8 mouse cellular contexts compared by ENCODE assay signal in the genomic region with DNA sequence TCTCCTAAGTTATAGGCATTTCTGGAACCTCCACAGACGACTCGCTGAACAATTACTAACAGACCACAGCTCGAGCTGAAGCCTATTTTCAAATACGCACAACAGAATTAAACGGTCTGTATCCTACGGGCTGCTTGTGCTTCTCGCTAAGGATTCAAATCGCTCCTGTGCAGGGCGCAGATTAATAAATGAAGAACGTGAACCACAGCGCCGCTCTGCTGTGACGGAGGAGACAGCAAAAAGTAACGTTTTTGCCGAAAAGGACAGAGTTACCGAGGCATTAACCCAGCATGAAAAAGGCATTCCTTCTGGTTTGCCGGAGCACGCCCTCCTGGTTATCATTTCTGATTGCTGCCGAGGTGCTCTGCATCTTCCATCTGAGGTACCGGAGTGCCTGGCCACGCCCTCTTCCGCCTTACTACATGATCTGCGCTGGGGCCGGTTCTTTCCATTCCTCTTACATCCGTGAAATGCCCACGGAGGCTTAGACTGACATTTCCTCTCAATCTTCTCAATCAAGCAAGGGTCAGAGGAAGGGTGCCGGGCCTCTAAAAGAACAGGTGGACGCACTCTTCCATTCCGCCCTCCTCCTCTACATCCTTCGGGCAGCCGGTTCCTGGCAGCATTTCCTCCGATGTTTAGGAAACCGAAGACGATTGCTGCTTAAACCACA.
A peak's percentile ranks its signal among the peaks of the same experiment; 100 is the strongest.
DNase-seq lines count a peak whose midpoint lies in the region; ATAC-seq lines count a peak whose summit lies in the region.

No protein-coding gene starts in this region.

- peak overlapping the region; percentile 33 for H3K4me3 ChIP-seq in lung, embryonic 15.5 days
- H3K4me3 ChIP-seq in embryonic facial prominence, embryonic 13.5 days, result peak overlapping the region; percentile 40
- peak overlapping the region; percentile 29 for H3K4me3 ChIP-seq in intestine, embryonic 14.5 days (ENCODE audit: low read depth, low read length)
- peak overlapping the region; percentile 31 for H3K4me3 ChIP-seq in neural tube, embryonic 14.5 days (ENCODE audit: low read depth, low read length)

- H3K36me3 ChIP-seq in lung, embryonic 15.5 days, result no peaks in the 10 kb centered on the region
- H3K36me3 ChIP-seq in embryonic facial prominence, embryonic 13.5 days, result no peaks in the 10 kb centered on the region
- no peaks in the 10 kb centered on the region for H3K36me3 ChIP-seq in intestine, embryonic 14.5 days (ENCODE audit: control insufficient read depth, insufficient read depth, low read length)
- no peaks in the 10 kb centered on the region for H3K36me3 ChIP-seq in neural tube, embryonic 14.5 days (ENCODE audit: control insufficient read depth, insufficient read depth, low read length)

- 42% methylated on average over 34 of the region's 34 CpGs for WGBS in lung, embryonic 15.5 days
- 40% methylated on average over 34 of the region's 34 CpGs for WGBS in embryonic facial prominence, embryonic 13.5 days
- 55% methylated on average over 34 of the region's 34 CpGs for WGBS in intestine, embryonic 14.5 days
- WGBS in neural tube, embryonic 14.5 days, result 46% methylated on average over 34 of the region's 34 CpGs

- no peak for DNase-seq in lung, postnatal 36 days
- DNase-seq in intestine, embryonic 14.5 days (ENCODE audit: low spot score), result no peak
- DNase-seq in urinary bladder, postnatal 25 days (ENCODE audit: low spot score), result no peak
- DNase-seq in kidney, adult 11 months, result no peak
- DNase-seq in cerebellum, adult 18-20 months, result no peak

- no peak for ATAC-seq in lung, embryonic 15.5 days (ENCODE audit: borderline replicate concordance, extremely low read depth, low FRiP score, low TSS enrichment)
- no peak for ATAC-seq in embryonic facial prominence, embryonic 13.5 days (ENCODE audit: insufficient number of reproducible peaks, insufficient read depth, low FRiP score, low TSS enrichment, low read depth)
- no peak for ATAC-seq in intestine, embryonic 14.5 days (replicated peaks; ENCODE audit: low FRiP score, low TSS enrichment, low read depth)
- no peak for ATAC-seq in neural tube, embryonic 14.5 days (ENCODE audit: low read depth)

- H3K27me3 ChIP-seq in lung, embryonic 15.5 days, result no peaks in the 10 kb centered on the region
- peaks cover 8% of the 10 kb centered on the region; the same call in 1 of the 2 replicates for H3K27me3 ChIP-seq in embryonic facial prominence, embryonic 13.5 days
- no peaks in the 10 kb centered on the region for H3K27me3 ChIP-seq in intestine, embryonic 14.5 days (replicated peaks; ENCODE audit: control insufficient read depth, insufficient read depth, low read length)
- H3K27me3 ChIP-seq in neural tube, embryonic 14.5 days (ENCODE audit: control insufficient read depth, insufficient read depth, low read length), result no peaks in the 10 kb centered on the region

- no peak overlapping the region for H3K9ac ChIP-seq in lung, embryonic 15.5 days
- peak overlapping the region; percentile 55; the same call in 1 of the 2 replicates for H3K9ac ChIP-seq in embryonic facial prominence, embryonic 13.5 days
- H3K9ac ChIP-seq in intestine, embryonic 14.5 days (ENCODE audit: low read length), result no peak overlapping the region
- H3K9ac ChIP-seq in neural tube, embryonic 14.5 days (replicated peaks; ENCODE audit: low read depth, low read length), result 0 out of 2 replicates have a peak overlapping the region, but pooled peaks have one; percentile 34

- H3K9me3 ChIP-seq in lung, embryonic 15.5 days, result no peaks in the 10 kb centered on the region
- H3K9me3 ChIP-seq in embryonic facial prominence, embryonic 13.5 days, result no peaks in the 10 kb centered on the region
- no peaks in the 10 kb centered on the region for H3K9me3 ChIP-seq in intestine, embryonic 14.5 days (ENCODE audit: control insufficient read depth, low read length)
- no peaks in the 10 kb centered on the region for H3K9me3 ChIP-seq in neural tube, embryonic 14.5 days (ENCODE audit: control insufficient read depth, low read length)

- 0 out of 2 replicates have a peak, but pooled peaks cover 4% of the 10 kb centered on the region for H3K4me1 ChIP-seq in lung, embryonic 15.5 days
- 0 out of 2 replicates have a peak, but pooled peaks cover 5% of the 10 kb centered on the region for H3K4me1 ChIP-seq in embryonic facial prominence, embryonic 13.5 days
- no peaks in the 10 kb centered on the region for H3K4me1 ChIP-seq in intestine, embryonic 14.5 days (replicated peaks; ENCODE audit: control insufficient read depth, insufficient read depth, low read length)
- H3K4me1 ChIP-seq in neural tube, embryonic 14.5 days (ENCODE audit: control insufficient read depth, insufficient read depth, low read length), result no peaks in the 10 kb centered on the region

- H3K27ac ChIP-seq in lung, embryonic 15.5 days, result no peak overlapping the region
- no peak overlapping the region for H3K27ac ChIP-seq in embryonic facial prominence, embryonic 13.5 days
- H3K27ac ChIP-seq in intestine, embryonic 14.5 days (ENCODE audit: low read depth), result no peak overlapping the region
- H3K27ac ChIP-seq in neural tube, embryonic 14.5 days (ENCODE audit: low read depth, low read length), result no peak overlapping the region

- H3K4me2 ChIP-seq in lung, embryonic 15.5 days, result peak overlapping the region; percentile 50
- peak overlapping the region; percentile 59 for H3K4me2 ChIP-seq in embryonic facial prominence, embryonic 13.5 days
- peak overlapping the region; percentile 45 for H3K4me2 ChIP-seq in intestine, embryonic 14.5 days (ENCODE audit: low read length)
- peak overlapping the region; percentile 23 for H3K4me2 ChIP-seq in neural tube, embryonic 14.5 days (ENCODE audit: low read depth, low read length)

Comparison
In these comparisons a context has a peak if more than half of its experiments do, and no peak if none do; other contexts are left out.
1. H3K9ac ChIP-seq: peak in embryonic facial prominence, embryonic 13.5 days (single experiment) and neural tube, embryonic 14.5 days (single experiment); none in lung, embryonic 15.5 days (single experiment) and intestine, embryonic 14.5 days (single experiment).
2. Peak in every context shown above with its lines, with median percentiles within 50 percentile points of each other: H3K4me2 ChIP-seq and H3K4me3 ChIP-seq.